Mouse (Mus musculus): ENCODE data around the gene Tbcb.
"Not testable (repeated sequence)": the region's sequence is repeated elsewhere in the genome, so short reads cannot be mapped to it uniquely, and the experiment has no call there.

The Tbcb gene

GRCm38 (mm10) chr7:30193013-30193412, 39.1 kb downstream of the Tbcb start:
- DNase-seq = no peak

GRCm38 (mm10) chr7:30192088-30192487, 40.0 kb downstream of the Tbcb start:
- DNase-seq = no peak

DNA sequence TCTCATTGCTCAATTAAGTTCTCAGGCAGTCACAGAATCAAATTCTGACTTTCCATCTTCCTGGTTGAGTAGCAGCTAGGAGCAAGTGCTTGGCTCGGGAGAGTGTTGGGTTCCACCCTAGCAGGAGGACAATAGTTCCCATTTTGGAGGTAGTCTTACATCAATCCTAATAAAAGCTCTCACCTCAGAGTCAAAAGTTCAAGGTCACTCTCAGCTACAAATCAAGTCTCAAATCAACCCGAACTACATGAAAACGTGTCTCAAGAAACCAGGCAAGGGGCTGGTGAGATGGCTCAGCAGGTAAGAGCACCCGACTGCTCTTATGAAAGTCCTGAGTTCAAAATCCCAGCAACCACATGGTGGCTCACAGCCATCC, 43.0 kb downstream of the Tbcb start:
- no peak for DNase-seq

GRCm38 (mm10) chr7:30188344-30189115, 43.5 kb downstream of the Tbcb start:
- DNase-seq = no peak

GRCm38 (mm10) chr7:30184641-30185348, 47.3 kb downstream of the Tbcb start:
- DNase-seq = no peak

- peak; percentile 78 to 81 for DNase-seq
Measured at GRCm38 (mm10) chr7:30183879-30184289, 48.2 kb downstream of the Tbcb start, which contains the start of gene Cox7a1. Gene Cox7a1 (plus strand): TSS chr7:30184144.

- not testable (repeated sequence) for DNase-seq
Measured at GRCm38 (mm10) chr7:30183189-30183588, 48.9 kb downstream of the Tbcb start.

- DNase-seq = not testable (repeated sequence)
Measured at GRCm38 (mm10) chr7:30181929-30182328, 50.1 kb downstream of the Tbcb start.

- DNase-seq = peak; percentile 42 to 69
Measured at GRCm38 (mm10) chr7:30181308-30181707, 50.8 kb downstream of the Tbcb start.

DNA sequence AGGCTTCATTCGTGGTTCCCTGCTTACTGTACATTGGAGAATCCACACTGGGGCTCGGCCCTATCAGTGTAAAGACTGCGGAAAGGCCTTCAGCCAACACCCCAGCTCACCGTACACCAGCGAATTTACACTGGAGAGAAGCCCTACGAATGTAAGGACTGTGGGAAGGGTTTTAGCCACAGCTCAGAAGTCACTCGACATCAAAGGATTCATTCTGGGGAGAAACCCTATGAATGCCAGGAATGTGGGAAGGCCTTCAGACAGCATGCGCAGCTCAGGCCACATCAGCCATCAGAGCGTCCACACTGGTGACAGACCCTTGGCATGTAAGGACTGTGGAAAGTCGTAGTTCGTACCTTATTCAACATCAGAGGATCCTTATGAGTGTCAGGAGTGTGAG, 53.8 kb downstream of the Tbcb start:
- no peak for DNase-seq

- DNase-seq = no peak
Measured at GRCm38 (mm10) chr7:30176474-30176873, 55.6 kb downstream of the Tbcb start.
